Mouse (Mus musculus): ENCODE results near the gene Zfp740.

DNA sequence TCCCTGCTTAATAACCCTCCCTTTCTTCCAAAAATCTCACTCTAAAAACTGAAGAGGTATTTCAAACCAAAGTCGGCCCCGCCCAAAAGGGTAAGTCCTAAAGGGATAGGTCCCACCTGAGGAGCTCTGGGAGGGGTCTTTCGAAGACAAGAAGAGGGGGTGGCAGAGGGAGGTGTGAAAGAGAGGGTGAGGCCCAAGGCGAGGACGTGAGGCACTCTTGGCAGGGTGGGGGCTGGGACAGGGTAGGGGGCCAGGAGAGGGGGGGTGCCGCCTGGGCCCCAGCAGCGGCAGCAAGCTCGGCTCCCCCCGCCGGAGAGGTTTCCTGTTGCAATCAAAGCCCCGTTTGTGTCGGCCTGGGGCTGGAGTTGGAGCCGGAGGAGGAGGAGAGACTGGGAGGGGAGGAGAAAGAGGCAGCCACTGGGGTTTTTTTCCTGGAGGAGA lies 46.2 kb downstream of the Zfp740 start:
- TF ChIP-seq CTCF (IDR thresholded peaks at IDR 0.05; ENCODE audit: insufficient read depth, low read length): no peak
- no peak for TF ChIP-seq POLR2A (IDR thresholded peaks at IDR 0.05; ENCODE audit: borderline replicate concordance, extremely low read depth, low read depth, low read length)

All from lung, adult 2 months (tissue).